Mouse (Mus musculus): ENCODE measurements at regions not wholly inside any gene's neighbourhood (a gene's known extent, or its start where the extent isn't known, plus 50 kb on each side); places are given as distances from the start of the nearest gene placed in this dataset.

GRCm38 (mm10) chr12:25363341-25363740 lies 266.4 kb upstream of the Id2 start:
- H3K36me3 ChIP-seq (ENCODE audit: control insufficient read depth, insufficient read depth, low read length, poor library complexity, severe bottlenecking) = no peaks in the 10 kb centered on the region
- TF ChIP-seq HCFC1 (IDR thresholded peaks at IDR 0.05; ENCODE audit: borderline replicate concordance, insufficient read depth, low read length) (no peak), ZC3H11A (IDR thresholded peaks at IDR 0.05; ENCODE audit: borderline replicate concordance, low read depth, low read length) (no peak), ZNF384 (IDR thresholded peaks at IDR 0.05; ENCODE audit: low read depth, low read length) (no peak), CHD2 (IDR thresholded peaks at IDR 0.05; ENCODE audit: low read depth, low read length) (no peak), MAFK (IDR thresholded peaks at IDR 0.05; ENCODE audit: insufficient read depth, low read depth, low read length) (no peak)
- no peak overlapping the region for H3K9ac ChIP-seq (ENCODE audit: insufficient read depth, low read depth, low read length, poor library complexity, severe bottlenecking)
- H3K9me3 ChIP-seq (ENCODE audit: control insufficient read depth, insufficient read depth, low read depth, low read length) = no peaks in the 10 kb centered on the region
- no peak for DNase-seq (ENCODE audit: low read depth, low spot score)
- H3K4me3 ChIP-seq (ENCODE audit: insufficient read depth in 1 of 2, low read depth in 1 of 2, low read length in 2 of 2, poor library complexity in 1 of 2, severe bottlenecking in 1 of 2) = no peak overlapping the region
- H3K4me1 ChIP-seq (ENCODE audit: control insufficient read depth in 2 of 2, insufficient read depth in 2 of 2, low read length in 2 of 2, poor library complexity in 1 of 2) = no peaks in the 10 kb centered on the region
- in situ Hi-C loops (cut with MboI; ENCODE audit: low sequenced_read_pairs in 2 of 2, unreplicated experiment in 2 of 2) = no loop called here
- H3K27ac ChIP-seq (ENCODE audit: insufficient read depth, low read depth, low read length, poor library complexity, severe bottlenecking) = no peak overlapping the region

GRCm38 (mm10) chr12:25362771-25363170 lies 265.8 kb upstream of the Id2 start:
- no peaks in the 10 kb centered on the region for H3K36me3 ChIP-seq (ENCODE audit: control insufficient read depth, insufficient read depth, low read length, poor library complexity, severe bottlenecking)
- no peaks in the 10 kb centered on the region for H3K4me1 ChIP-seq (ENCODE audit: control insufficient read depth in 2 of 2, insufficient read depth in 2 of 2, low read length in 2 of 2, poor library complexity in 1 of 2)
- no peak overlapping the region for H3K4me3 ChIP-seq (ENCODE audit: insufficient read depth in 1 of 2, low read depth in 1 of 2, low read length in 2 of 2, poor library complexity in 1 of 2, severe bottlenecking in 1 of 2)
- H3K27ac ChIP-seq (ENCODE audit: insufficient read depth, low read depth, low read length, poor library complexity, severe bottlenecking) = no peak overlapping the region
- no peak for DNase-seq (ENCODE audit: low read depth, low spot score)
- in situ Hi-C loops (cut with MboI; ENCODE audit: low sequenced_read_pairs in 2 of 2, unreplicated experiment in 2 of 2) = no loop called here
- no peak overlapping the region for H3K9ac ChIP-seq (ENCODE audit: insufficient read depth, low read depth, low read length, poor library complexity, severe bottlenecking)
- TF ChIP-seq HCFC1 (IDR thresholded peaks at IDR 0.05; ENCODE audit: borderline replicate concordance, insufficient read depth, low read length) = no peak
- TF ChIP-seq CHD2 (IDR thresholded peaks at IDR 0.05; ENCODE audit: low read depth, low read length) = no peak
- no peak for TF ChIP-seq ZNF384 (IDR thresholded peaks at IDR 0.05; ENCODE audit: low read depth, low read length)
- TF ChIP-seq MAFK (IDR thresholded peaks at IDR 0.05; ENCODE audit: insufficient read depth, low read depth, low read length) = no peak
- TF ChIP-seq ZC3H11A (IDR thresholded peaks at IDR 0.05; ENCODE audit: borderline replicate concordance, low read depth, low read length) = no peak
- no peaks in the 10 kb centered on the region for H3K9me3 ChIP-seq (ENCODE audit: control insufficient read depth, insufficient read depth, low read depth, low read length)

- Histone ChIP-seq H3K9me3 (ENCODE audit: control insufficient read depth, insufficient read depth, low read depth, low read length) (no peaks in the 10 kb centered on the region), H3K4me1 (ENCODE audit: control insufficient read depth in 2 of 2, insufficient read depth in 2 of 2, low read length in 2 of 2, poor library complexity in 1 of 2) (no peaks in the 10 kb centered on the region), H3K27ac (ENCODE audit: insufficient read depth, low read depth, low read length, poor library complexity, severe bottlenecking) (no peak overlapping the region), H3K9ac (ENCODE audit: insufficient read depth, low read depth, low read length, poor library complexity, severe bottlenecking) (no peak overlapping the region), H3K4me3 (ENCODE audit: insufficient read depth in 1 of 2, low read depth in 1 of 2, low read length in 2 of 2, poor library complexity in 1 of 2, severe bottlenecking in 1 of 2) (no peak overlapping the region), H3K36me3 (ENCODE audit: control insufficient read depth, insufficient read depth, low read length, poor library complexity, severe bottlenecking) (no peaks in the 10 kb centered on the region)
- TF ChIP-seq CHD2 (IDR thresholded peaks at IDR 0.05; ENCODE audit: low read depth, low read length) (no peak), ZNF384 (IDR thresholded peaks at IDR 0.05; ENCODE audit: low read depth, low read length) (no peak), HCFC1 (IDR thresholded peaks at IDR 0.05; ENCODE audit: borderline replicate concordance, insufficient read depth, low read length) (no peak), ZC3H11A (IDR thresholded peaks at IDR 0.05; ENCODE audit: borderline replicate concordance, low read depth, low read length) (no peak), MAFK (IDR thresholded peaks at IDR 0.05; ENCODE audit: insufficient read depth, low read depth, low read length) (no peak)
- no peak for DNase-seq (ENCODE audit: low read depth, low spot score)
- in situ Hi-C loops (cut with MboI; ENCODE audit: low sequenced_read_pairs in 2 of 2, unreplicated experiment in 2 of 2) = no loop called here
These were observed 263.8 kb upstream of the Id2 start for GRCm38 (mm10) chr12:25360726-25361125.

GRCm38 (mm10) chr12:25359931-25360330 lies 263.0 kb upstream of the Id2 start:
- no peak for DNase-seq (ENCODE audit: low read depth, low spot score)
- H3K9ac ChIP-seq (ENCODE audit: insufficient read depth, low read depth, low read length, poor library complexity, severe bottlenecking) = no peak overlapping the region
- no peak for TF ChIP-seq HCFC1 (IDR thresholded peaks at IDR 0.05; ENCODE audit: borderline replicate concordance, insufficient read depth, low read length)
- no peak for TF ChIP-seq ZNF384 (IDR thresholded peaks at IDR 0.05; ENCODE audit: low read depth, low read length)

GRCm38 (mm10) chr12:25358846-25359525 lies 262.0 kb upstream of the Id2 start:
- H3K27ac ChIP-seq (ENCODE audit: insufficient read depth, low read depth, low read length, poor library complexity, severe bottlenecking) = no peak overlapping the region
- no peak overlapping the region for H3K9ac ChIP-seq (ENCODE audit: insufficient read depth, low read depth, low read length, poor library complexity, severe bottlenecking)
- no peaks in the 10 kb centered on the region for H3K36me3 ChIP-seq (ENCODE audit: control insufficient read depth, insufficient read depth, low read length, poor library complexity, severe bottlenecking)
- in situ Hi-C loops (cut with MboI; ENCODE audit: low sequenced_read_pairs in 2 of 2, unreplicated experiment in 2 of 2) = no loop called here
- no peaks in the 10 kb centered on the region for H3K4me1 ChIP-seq (ENCODE audit: control insufficient read depth in 2 of 2, insufficient read depth in 2 of 2, low read length in 2 of 2, poor library complexity in 1 of 2)
- H3K9me3 ChIP-seq (ENCODE audit: control insufficient read depth, insufficient read depth, low read depth, low read length) = no peaks in the 10 kb centered on the region
- no peak overlapping the region for H3K4me3 ChIP-seq (ENCODE audit: insufficient read depth in 1 of 2, low read depth in 1 of 2, low read length in 2 of 2, poor library complexity in 1 of 2, severe bottlenecking in 1 of 2)
- no peak for DNase-seq (ENCODE audit: low read depth, low spot score)
- no peak for TF ChIP-seq ZC3H11A (IDR thresholded peaks at IDR 0.05; ENCODE audit: borderline replicate concordance, low read depth, low read length)
- no peak for TF ChIP-seq MAFK (IDR thresholded peaks at IDR 0.05; ENCODE audit: insufficient read depth, low read depth, low read length)

More at GRCm38 (mm10) chr12:25359931-25360330, 263.0 kb upstream of the Id2 start:
- in situ Hi-C loops (cut with MboI; ENCODE audit: low sequenced_read_pairs in 2 of 2, unreplicated experiment in 2 of 2) = no loop called here
- Histone ChIP-seq H3K27ac (ENCODE audit: insufficient read depth, low read depth, low read length, poor library complexity, severe bottlenecking) (no peak overlapping the region), H3K4me1 (ENCODE audit: control insufficient read depth in 2 of 2, insufficient read depth in 2 of 2, low read length in 2 of 2, poor library complexity in 1 of 2) (no peaks in the 10 kb centered on the region), H3K36me3 (ENCODE audit: control insufficient read depth, insufficient read depth, low read length, poor library complexity, severe bottlenecking) (no peaks in the 10 kb centered on the region), H3K4me3 (ENCODE audit: insufficient read depth in 1 of 2, low read depth in 1 of 2, low read length in 2 of 2, poor library complexity in 1 of 2, severe bottlenecking in 1 of 2) (no peak overlapping the region), H3K9me3 (ENCODE audit: control insufficient read depth, insufficient read depth, low read depth, low read length) (no peaks in the 10 kb centered on the region)
